Mouse (Mus musculus): ENCODE measurements at regions not wholly inside any gene's neighbourhood (a gene's known extent, or its start where the extent isn't known, plus 50 kb on each side); places are given as distances from the start of the nearest gene placed in this dataset.

- Histone ChIP-seq H3K27ac (ENCODE audit: insufficient read depth, low read length) (no peak overlapping the region), H3K4me1 (ENCODE audit: control insufficient read depth, insufficient read depth, low read length) (no peaks in the 10 kb centered on the region), H3K4me3 (ENCODE audit: insufficient read depth, low read length) (no peak overlapping the region)
- no peak for TF ChIP-seq CTCF (IDR thresholded peaks at IDR 0.05; ENCODE audit: extremely low read depth, insufficient read depth, low read length)
- no peak for TF ChIP-seq POLR2A (IDR thresholded peaks at IDR 0.05; ENCODE audit: extremely low read depth, insufficient read depth, low read length)
Observed at GRCm38 (mm10) chr7:36078089-36078654, 275.4 kb upstream of the Zfp507 start.

DNA sequence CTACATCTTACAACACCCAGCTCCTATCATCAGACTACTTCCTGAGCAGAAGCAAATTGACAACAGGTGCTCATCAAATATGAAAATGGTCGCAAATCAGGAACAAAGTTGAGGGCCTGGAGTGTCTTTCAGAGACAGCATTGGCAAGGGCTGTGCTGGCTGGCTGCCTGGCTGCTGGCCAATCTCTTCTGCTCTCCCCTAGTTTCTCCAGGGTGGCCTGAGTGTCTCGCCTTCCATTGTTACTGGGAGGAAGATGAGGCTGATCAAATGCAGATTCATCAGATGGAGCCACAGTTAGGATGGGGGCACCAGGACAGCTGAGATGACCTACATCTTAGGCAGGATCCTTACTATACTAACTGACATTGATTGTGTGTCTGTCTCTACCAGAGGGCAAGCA lies 274.5 kb upstream of the Zfp507 start:
- Histone ChIP-seq H3K4me3 (ENCODE audit: insufficient read depth, low read length) (no peak overlapping the region), H3K4me1 (ENCODE audit: control insufficient read depth, insufficient read depth, low read length) (no peaks in the 10 kb centered on the region), H3K27ac (ENCODE audit: insufficient read depth, low read length) (no peak overlapping the region)
- TF ChIP-seq CTCF (IDR thresholded peaks at IDR 0.05; ENCODE audit: extremely low read depth, insufficient read depth, low read length) = no peak
- no peak for TF ChIP-seq POLR2A (IDR thresholded peaks at IDR 0.05; ENCODE audit: extremely low read depth, insufficient read depth, low read length)

DNA sequence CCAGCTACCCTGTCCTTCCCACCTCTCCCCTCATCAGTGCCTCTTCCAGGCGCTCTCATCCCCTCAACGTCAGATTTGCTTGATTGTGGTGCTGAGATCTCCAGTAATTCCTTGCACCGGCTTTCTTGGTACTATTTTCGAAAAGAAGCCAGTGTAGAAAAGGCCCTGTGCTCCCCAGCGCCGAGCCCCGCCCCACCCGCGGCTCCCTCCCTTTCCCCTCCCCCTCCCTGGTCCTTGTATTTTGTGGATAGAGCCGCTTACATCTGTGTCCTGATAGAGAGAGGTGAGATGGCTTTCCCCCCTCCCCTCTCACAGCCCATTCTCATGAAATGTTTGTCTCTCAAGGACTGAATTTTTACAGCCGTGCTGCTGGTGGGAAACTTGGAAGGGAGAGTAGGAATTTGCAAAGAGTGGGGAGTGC lies 273.2 kb upstream of the Zfp507 start:
- Histone ChIP-seq H3K27ac (ENCODE audit: insufficient read depth, low read length) (no peak overlapping the region), H3K4me3 (ENCODE audit: insufficient read depth, low read length) (no peak overlapping the region), H3K4me1 (ENCODE audit: control insufficient read depth, insufficient read depth, low read length) (no peaks in the 10 kb centered on the region)
- no peak for TF ChIP-seq POLR2A (IDR thresholded peaks at IDR 0.05; ENCODE audit: extremely low read depth, insufficient read depth, low read length)
- no peak for TF ChIP-seq CTCF (IDR thresholded peaks at IDR 0.05; ENCODE audit: extremely low read depth, insufficient read depth, low read length)

- TF ChIP-seq CTCF (IDR thresholded peaks at IDR 0.05; ENCODE audit: extremely low read depth, insufficient read depth, low read length) = peak; percentile 76
- TF ChIP-seq POLR2A (IDR thresholded peaks at IDR 0.05; ENCODE audit: extremely low read depth, insufficient read depth, low read length) = no peak
- Histone ChIP-seq H3K27ac (ENCODE audit: insufficient read depth, low read length) (no peak overlapping the region), H3K4me3 (ENCODE audit: insufficient read depth, low read length) (0 out of 2 replicates have a peak overlapping the region, but pooled peaks have one; percentile 9), H3K4me1 (ENCODE audit: control insufficient read depth, insufficient read depth, low read length) (no peaks in the 10 kb centered on the region)
Observed at GRCm38 (mm10) chr7:36071774-36072173, 269.0 kb upstream of the Zfp507 start.

- TF ChIP-seq POLR2A (IDR thresholded peaks at IDR 0.05; ENCODE audit: extremely low read depth, insufficient read depth, low read length) (no peak), CTCF (IDR thresholded peaks at IDR 0.05; ENCODE audit: extremely low read depth, insufficient read depth, low read length) (no peak)
- Histone ChIP-seq H3K4me1 (ENCODE audit: control insufficient read depth, insufficient read depth, low read length) (peaks cover 2% of the 10 kb centered on the region; the same call in 1 of the 2 replicates), H3K4me3 (ENCODE audit: insufficient read depth, low read length) (no peak overlapping the region), H3K27ac (ENCODE audit: insufficient read depth, low read length) (no peak overlapping the region)
Observed at GRCm38 (mm10) chr7:36066725-36067124, 263.9 kb upstream of the Zfp507 start.

GRCm38 (mm10) chr7:36061679-36062078 lies 258.9 kb upstream of the Zfp507 start:
- H3K27ac ChIP-seq (ENCODE audit: insufficient read depth, low read length) = peak overlapping the region; percentile 74
- peaks cover 2% of the 10 kb centered on the region; the same call in 1 of the 2 replicates for H3K4me1 ChIP-seq (ENCODE audit: control insufficient read depth, insufficient read depth, low read length)
- TF ChIP-seq CTCF (IDR thresholded peaks at IDR 0.05; ENCODE audit: extremely low read depth, insufficient read depth, low read length) = no peak
- TF ChIP-seq POLR2A (IDR thresholded peaks at IDR 0.05; ENCODE audit: extremely low read depth, insufficient read depth, low read length) = no peak

DNA sequence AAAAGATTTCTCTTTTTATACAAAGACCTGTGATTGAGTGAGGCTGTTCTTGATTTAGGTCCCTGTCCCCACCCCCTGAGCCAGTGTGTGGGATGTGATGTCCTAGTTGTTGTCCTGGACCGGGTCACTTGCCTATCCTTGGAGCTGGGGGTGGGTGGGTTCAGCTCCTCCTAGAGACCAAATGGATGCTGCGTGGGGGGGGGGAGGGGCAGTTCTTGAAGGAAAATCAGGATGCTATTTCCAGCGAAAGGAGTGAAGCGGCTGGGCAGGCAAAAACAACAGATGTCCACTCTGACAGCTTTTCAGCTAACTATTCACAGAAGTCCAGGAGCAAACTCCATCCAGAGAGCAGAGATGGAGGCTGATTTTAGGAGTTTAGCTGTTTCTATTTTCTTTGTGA lies 257.6 kb upstream of the Zfp507 start:
- H3K27ac ChIP-seq (ENCODE audit: insufficient read depth, low read length) = 0 out of 2 replicates have a peak overlapping the region, but pooled peaks have one; percentile 74
- H3K4me1 ChIP-seq (ENCODE audit: control insufficient read depth, insufficient read depth, low read length) = peaks cover 2% of the 10 kb centered on the region; the same call in 1 of the 2 replicates
- H3K4me3 ChIP-seq (ENCODE audit: insufficient read depth, low read length) = no peak overlapping the region
- TF ChIP-seq POLR2A (IDR thresholded peaks at IDR 0.05; ENCODE audit: extremely low read depth, insufficient read depth, low read length) (no peak), CTCF (IDR thresholded peaks at IDR 0.05; ENCODE audit: extremely low read depth, insufficient read depth, low read length) (no peak)

More at GRCm38 (mm10) chr7:36061679-36062078, 258.9 kb upstream of the Zfp507 start:
- H3K4me3 ChIP-seq (ENCODE audit: insufficient read depth, low read length) = no peak overlapping the region

DNA sequence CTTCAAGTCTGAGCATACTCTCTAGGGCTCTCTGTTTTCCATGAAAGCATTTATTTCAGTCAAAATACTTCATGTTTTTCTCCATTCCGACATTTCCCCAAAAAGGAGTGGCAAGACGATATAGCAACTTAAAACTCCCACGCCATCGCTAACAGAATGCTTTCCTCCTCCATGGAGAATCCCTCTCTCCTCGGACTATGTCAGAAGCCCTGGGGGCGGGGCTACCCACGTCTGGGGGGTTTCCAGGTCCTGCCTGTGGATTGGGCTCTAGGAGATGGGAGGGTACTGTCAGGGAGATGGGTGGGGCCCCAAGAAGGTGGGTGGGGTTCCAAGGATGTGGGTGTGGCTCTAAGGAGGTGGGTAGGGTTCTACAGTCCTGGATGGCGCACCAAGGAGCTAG lies 243.2 kb upstream of the Zfp507 start:
- H3K27ac ChIP-seq (ENCODE audit: insufficient read depth, low read length) = no peak overlapping the region
- TF ChIP-seq CTCF (IDR thresholded peaks at IDR 0.05; ENCODE audit: extremely low read depth, insufficient read depth, low read length) (no peak), POLR2A (IDR thresholded peaks at IDR 0.05; ENCODE audit: extremely low read depth, insufficient read depth, low read length) (no peak)
- H3K4me1 ChIP-seq (ENCODE audit: control insufficient read depth, insufficient read depth, low read length) = no peaks in the 10 kb centered on the region
- H3K4me3 ChIP-seq (ENCODE audit: insufficient read depth, low read length) = no peak overlapping the region

DNA sequence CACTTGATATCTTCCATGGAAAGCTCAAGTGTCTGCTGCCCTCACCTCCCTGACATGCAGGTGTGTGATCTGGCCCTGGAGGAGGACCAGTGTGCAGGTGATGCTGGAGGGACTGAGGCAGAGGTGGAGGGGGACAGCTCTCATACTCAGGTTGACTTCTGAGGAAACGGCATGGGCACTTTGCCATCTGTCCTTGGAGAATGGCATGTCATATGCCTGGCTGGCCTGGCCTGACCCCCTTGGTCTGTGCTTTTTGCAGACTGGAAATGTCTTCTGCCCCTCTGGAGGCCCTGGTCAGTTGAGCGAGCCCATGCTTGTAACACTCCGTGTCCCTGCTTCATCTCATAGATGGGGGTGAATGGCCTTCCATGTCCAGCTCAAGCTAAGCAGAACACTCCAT lies 229.1 kb upstream of the Zfp507 start:
- Histone ChIP-seq H3K4me3 (ENCODE audit: insufficient read depth, low read length) (no peak overlapping the region), H3K27ac (ENCODE audit: insufficient read depth, low read length) (no peak overlapping the region), H3K4me1 (ENCODE audit: control insufficient read depth, insufficient read depth, low read length) (no peaks in the 10 kb centered on the region)
- TF ChIP-seq POLR2A (IDR thresholded peaks at IDR 0.05; ENCODE audit: extremely low read depth, insufficient read depth, low read length) = no peak
- no peak for TF ChIP-seq CTCF (IDR thresholded peaks at IDR 0.05; ENCODE audit: extremely low read depth, insufficient read depth, low read length)

GRCm38 (mm10) chr7:36023015-36023414 lies 220.2 kb upstream of the Zfp507 start:
- no peak overlapping the region for H3K4me3 ChIP-seq (ENCODE audit: insufficient read depth, low read length)
- TF ChIP-seq POLR2A (IDR thresholded peaks at IDR 0.05; ENCODE audit: extremely low read depth, insufficient read depth, low read length) (no peak), CTCF (IDR thresholded peaks at IDR 0.05; ENCODE audit: extremely low read depth, insufficient read depth, low read length) (no peak)
- H3K4me1 ChIP-seq (ENCODE audit: control insufficient read depth, insufficient read depth, low read length) = no peaks in the 10 kb centered on the region
- no peak overlapping the region for H3K27ac ChIP-seq (ENCODE audit: insufficient read depth, low read length)
